In the genomic region with DNA sequence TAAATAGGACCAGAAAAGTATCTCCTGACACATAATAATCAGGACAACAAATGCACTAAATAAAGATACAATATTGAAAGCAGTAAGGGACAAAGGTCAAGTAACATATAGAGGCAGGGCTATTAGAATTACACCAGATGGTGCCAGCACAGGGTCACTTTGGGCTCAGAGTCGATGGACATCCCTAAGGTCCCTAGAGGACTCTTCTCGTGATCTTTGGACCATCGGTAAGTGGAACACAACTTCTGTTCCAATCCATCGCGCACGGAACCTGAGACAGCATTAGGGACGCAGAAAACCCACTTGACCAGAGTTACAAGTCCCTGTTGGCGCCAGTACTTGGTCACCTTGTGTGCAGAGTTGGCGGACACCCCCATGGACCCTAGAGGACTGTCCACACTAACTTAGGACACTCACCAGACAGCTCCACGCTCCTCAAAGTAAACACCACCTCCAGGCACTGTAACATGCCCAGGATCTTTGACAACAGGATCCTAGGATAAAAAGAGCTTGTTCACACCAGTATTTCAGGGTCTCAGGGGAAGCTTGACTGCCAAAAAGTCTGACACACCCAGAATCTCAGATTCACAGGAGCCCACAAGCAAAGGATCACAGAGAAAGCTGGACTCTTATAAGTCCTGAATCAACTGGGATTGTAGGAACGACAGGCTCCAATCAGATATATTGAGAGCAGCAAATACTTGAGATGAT, we compare ENCODE assay signal across 1 mouse cellular context. TPM values are rescaled to one million over a fixed set of nuclear protein-coding genes. Genes with fewer than 3 reads are reported as not detected.
"Had no signal": no experiment of that assay in that cellular context is flagged by ENCODE, and none has a peak within 500 bp of the region (broad histone marks: within the 10 kb centered on the region; RNA-seq: fewer than 3 reads in every experiment).

No protein-coding gene starts in this region.

RNA-seq across cellular contexts. Expression of gene Gm14403, which starts 14.6 kb away (rescaled TPM):
- polyA plus RNA-seq: erythroblast, embryonic 14.5 days had no signal

RNA-seq across cellular contexts. Expression of gene Zfp970, which starts 18.9 kb away (rescaled TPM):
- polyA plus RNA-seq: erythroblast, embryonic 14.5 days had no signal
